Mouse (Mus musculus) erythroblast, embryonic 14.5 days (primary cell): ENCODE data around the gene Cpne6. TPM values are rescaled to one million over a fixed set of nuclear protein-coding genes. Genes with fewer than 3 reads are reported as not detected.

Experiments used
- H3K27me3 ChIP-seq: 2 replicates; pipeline ENCODE4 v1.6.1; 2012; ENCODE audit warnings: inconsistent platforms; ENCODE audit not compliant: control insufficient read depth
- H3K36me3 ChIP-seq: 2 replicates; pipeline ENCODE4 v1.6.1; 2012; ENCODE audit warnings: mild to moderate bottlenecking, inconsistent platforms; ENCODE audit not compliant: control insufficient read depth
- H3K4me1 ChIP-seq: 2 replicates; pipeline ENCODE4 v1.6.1; 2012; ENCODE audit warnings: inconsistent platforms; ENCODE audit not compliant: control insufficient read depth
- H3K4me3 ChIP-seq: replicated peaks from 2 replicates; pipeline ENCODE3; 2012; ENCODE audit warnings: moderate library complexity, mild to moderate bottlenecking, inconsistent platforms
- H3K9me3 ChIP-seq: 2 replicates; pipeline ENCODE4 v1.6.1; 2012; ENCODE audit warnings: low read length, inconsistent platforms, mixed read lengths; ENCODE audit not compliant: control insufficient read depth
- GATA1 ChIP-seq: IDR thresholded peaks from 2 replicates; pipeline ENCODE4 v1.6.1; 2012; ENCODE audit warnings: low read length, inconsistent platforms, mixed read lengths
- TAL1 ChIP-seq: IDR thresholded peaks from 3 replicates; pipeline ENCODE4 v1.6.1; 2012; ENCODE audit warnings: low read length, inconsistent platforms, mixed read lengths
- polyA plus RNA-seq: library from polyadenylated mRNA; stranded (reverse); fragments of >175 nt; gene quantifications from 2 replicates; pipeline ENCODE4 v1.2.3, GENCODE M21; 2012

The Cpne6 gene
- polyA plus RNA-seq, 1 experiment: not detected

GRCm38 (mm10) chr14:55558740-55559448 lies 48.6 kb downstream of the Cpne6 start:
- TF ChIP-seq TAL1 (peak; percentile 68), GATA1 (peak; percentile 68)
- H3K4me1 ChIP-seq: peaks cover 78% of the 10 kb centered on the region
- peak overlapping the region; percentile 68 for H3K4me3 ChIP-seq

GRCm38 (mm10) chr14:55559799-55560201 lies 49.6 kb downstream of the Cpne6 start, which contains the start of gene Dcaf11:
Dcaf11 (plus strand) TSS chr14:55560006.
- Histone ChIP-seq H3K9me3 (peaks cover 2% of the 10 kb centered on the region; the same call in 1 of the 2 replicates), H3K4me3 (peak within 1 kb of the TSS; percentile 68), H3K27me3 (no peaks in the 10 kb centered on the region), H3K36me3 (peaks cover 36% of the 10 kb centered on the region), H3K4me1 (peaks cover 69% of the 10 kb centered on the region)
- TF ChIP-seq TAL1: no peak
- no peak for TF ChIP-seq GATA1

More at GRCm38 (mm10) chr14:55558740-55559448, 48.6 kb downstream of the Cpne6 start:
- Histone ChIP-seq H3K9me3 (peaks cover 2% of the 10 kb centered on the region; the same call in 1 of the 2 replicates), H3K27me3 (no peaks in the 10 kb centered on the region), H3K36me3 (peaks cover 27% of the 10 kb centered on the region)

GRCm38 (mm10) chr14:55560202-55561073 lies 50.2 kb downstream of the Cpne6 start, which contains the start of gene A730061H03Rik:
A730061H03Rik (minus strand) TSS chr14:55560406.
- Histone ChIP-seq H3K36me3 (peaks cover 42% of the 10 kb centered on the region), H3K4me3 (peak within 1 kb of the TSS; percentile 68), H3K9me3 (peaks cover 2% of the 10 kb centered on the region; the same call in 1 of the 2 replicates), H3K4me1 (peaks cover 65% of the 10 kb centered on the region), H3K27me3 (no peaks in the 10 kb centered on the region)
- TF ChIP-seq GATA1 (peak; percentile 50), TAL1 (no peak)

- H3K4me1 ChIP-seq: peaks cover 52% of the 10 kb centered on the region
- H3K9me3 ChIP-seq: no peaks in the 10 kb centered on the region
- H3K27me3 ChIP-seq: no peaks in the 10 kb centered on the region
- TF ChIP-seq TAL1 (no peak), GATA1 (no peak)
- peaks cover 57% of the 10 kb centered on the region for H3K36me3 ChIP-seq
- peak overlapping the region; percentile 68 for H3K4me3 ChIP-seq
These were observed 51.6 kb downstream of the Cpne6 start for GRCm38 (mm10) chr14:55561860-55562259.

- Histone ChIP-seq H3K4me3 (no peak overlapping the region), H3K36me3 (peaks cover 70% of the 10 kb centered on the region), H3K27me3 (no peaks in the 10 kb centered on the region), H3K4me1 (peaks cover 38% of the 10 kb centered on the region), H3K9me3 (no peaks in the 10 kb centered on the region)
- no peak for TF ChIP-seq GATA1
- TF ChIP-seq TAL1: no peak
These were observed 53.0 kb downstream of the Cpne6 start for GRCm38 (mm10) chr14:55563249-55563648.

GRCm38 (mm10) chr14:55565748-55566147 lies 55.5 kb downstream of the Cpne6 start:
- peaks cover 93% of the 10 kb centered on the region for H3K36me3 ChIP-seq

More at GRCm38 (mm10) chr14:55565748-55566147, 55.5 kb downstream of the Cpne6 start:
- Histone ChIP-seq H3K27me3 (no peaks in the 10 kb centered on the region), H3K4me3 (no peak overlapping the region), H3K4me1 (peaks cover 26% of the 10 kb centered on the region), H3K9me3 (no peaks in the 10 kb centered on the region)
- TF ChIP-seq TAL1: no peak

Other genes starting within 250 kb of the Cpne6 start
- 9.0 and 11.6 TPM in 2 replicates for gene Dhrs4, start 31.7 kb upstream of the Cpne6 start, polyA plus RNA-seq
- 0.03 TPM in 1 of 2 replicates, not detected in the other for gene Carmil3, start 19.8 kb upstream of the Cpne6 start, polyA plus RNA-seq
- gene Nrl, start 14.5 kb downstream of the Cpne6 start, polyA plus RNA-seq: 0.01 TPM in 1 of 2 replicates, not detected in the other
- gene Pck2, start 29.8 kb downstream of the Cpne6 start, polyA plus RNA-seq: 6.1 and 9.3 TPM in 2 replicates
- 3.5 and 4.3 TPM in 2 replicates for gene Dcaf11, start 49.6 kb downstream of the Cpne6 start, polyA plus RNA-seq
- gene A730061H03Rik, start 50.0 kb downstream of the Cpne6 start, polyA plus RNA-seq: not detected in 2 replicates
- not detected in 2 replicates for gene Fitm1, start 65.2 kb downstream of the Cpne6 start, polyA plus RNA-seq
- 3.2 and 4.3 TPM in 2 replicates for gene Psme1, start 67.7 kb downstream of the Cpne6 start, polyA plus RNA-seq
- gene Emc9, start 74.9 kb downstream of the Cpne6 start, polyA plus RNA-seq: 3.5 and 3.8 TPM in 2 replicates
- gene Psme2, start 80.7 kb downstream of the Cpne6 start, polyA plus RNA-seq: 4.4 and 7.0 TPM in 2 replicates
- 0.86 and 1.1 TPM in 2 replicates for gene Rnf31, start 81.3 kb downstream of the Cpne6 start, polyA plus RNA-seq
- gene Irf9, start 93.1 kb downstream of the Cpne6 start, polyA plus RNA-seq: 3.3 and 4.8 TPM in 2 replicates
- gene Rec8, start 107.6 kb downstream of the Cpne6 start, polyA plus RNA-seq: 0.14 and 0.15 TPM in 2 replicates
- gene Ipo4, start 125.5 kb downstream of the Cpne6 start, polyA plus RNA-seq: 2.2 and 2.9 TPM in 2 replicates
- gene Gm49378, start 127.5 kb downstream of the Cpne6 start, polyA plus RNA-seq: 0.01 and 0.44 TPM in 2 replicates
- gene Tm9sf1, start 133.4 kb downstream of the Cpne6 start, polyA plus RNA-seq: 1.1 and 1.7 TPM in 2 replicates
- 0.05 TPM in 1 of 2 replicates, not detected in the other for gene Tssk4, start 139.7 kb downstream of the Cpne6 start, polyA plus RNA-seq
- 1.0 and 1.4 TPM in 2 replicates for gene Mdp1, start 150.1 kb downstream of the Cpne6 start, polyA plus RNA-seq
- gene Gmpr2, start 161.5 kb downstream of the Cpne6 start, polyA plus RNA-seq: 1.9 and 2.5 TPM in 2 replicates
- 6.8 and 9.0 TPM in 2 replicates for gene Nedd8, start 161.7 kb downstream of the Cpne6 start, polyA plus RNA-seq
- gene Tinf2, start 171.4 kb downstream of the Cpne6 start, polyA plus RNA-seq: 3.6 and 4.0 TPM in 2 replicates
- gene Tgm1, start 203.5 kb downstream of the Cpne6 start, polyA plus RNA-seq: 0.03 and 0.05 TPM in 2 replicates
- gene Rabggta, start 211.8 kb downstream of the Cpne6 start, polyA plus RNA-seq: 0.28 and 0.46 TPM in 2 replicates
- gene Dhrs1, start 235.2 kb downstream of the Cpne6 start, polyA plus RNA-seq: 0.64 TPM in 1 of 2 replicates, not detected in the other
- gene Nop9, start 235.2 kb downstream of the Cpne6 start, polyA plus RNA-seq: 1.1 and 1.5 TPM in 2 replicates
- gene Cideb, start 248.0 kb downstream of the Cpne6 start, polyA plus RNA-seq: 0.08 and 0.22 TPM in 2 replicates